Mouse (Mus musculus) cerebellum, adult 2 months (tissue): ENCODE measurements at regions not wholly inside any gene's neighbourhood (a gene's known extent, or its start where the extent isn't known, plus 50 kb on each side); places are given as distances from the start of the nearest gene placed in this dataset.

Experiments
- DNase-seq, 2 experiments: peaks; one replicate each; pipeline ENCODE4 v3.0.0; 2021
- H3K27ac ChIP-seq: fragments of 200-500 bp; 2 replicates; pipeline ENCODE4 v1.5.1; 2012; ENCODE audit warnings: low read length, control low read depth, inconsistent platforms; ENCODE audit not compliant: insufficient read depth
- H3K27me3 ChIP-seq: fragments of 200-500 bp; 2 replicates; pipeline ENCODE4 v1.6.1; 2012; ENCODE audit warnings: inconsistent platforms, mild to moderate bottlenecking, low read length, moderate library complexity; ENCODE audit not compliant: control insufficient read depth, insufficient read depth
- H3K4me1 ChIP-seq: fragments of 200-500 bp; 2 replicates; pipeline ENCODE4 v1.6.1; 2011; ENCODE audit warnings: low read length; ENCODE audit not compliant: control insufficient read depth, insufficient read depth
- H3K4me3 ChIP-seq: fragments of 200-500 bp; replicated peaks from 2 replicates; pipeline ENCODE3; 2011; ENCODE audit warnings: mild to moderate bottlenecking, low read depth, low read length, control low read depth; ENCODE audit not compliant: insufficient read depth
- CTCF ChIP-seq: fragments of 200-500 bp; IDR thresholded peaks from 2 replicates; pipeline ENCODE4 v1.5.1; 2011; ENCODE audit warnings: low read depth, mild to moderate bottlenecking, control low read depth, low read length, moderate library complexity, borderline replicate concordance; ENCODE audit not compliant: insufficient read depth
- POLR2A ChIP-seq: fragments of 200-500 bp; IDR thresholded peaks from 2 replicates; pipeline ENCODE4 v1.6.1; 2011; ENCODE audit warnings: low read length, control low read depth, borderline replicate concordance; ENCODE audit not compliant: insufficient read depth
- WGBS: fragments of 180-500 bp; shearing (Covaris S2); methylation state at CpG from one replicate; pipeline ENCODE4 v1.1.7; 2018; 5-methylcytosine and 5-hydroxymethylcytosine counted together

DNA sequence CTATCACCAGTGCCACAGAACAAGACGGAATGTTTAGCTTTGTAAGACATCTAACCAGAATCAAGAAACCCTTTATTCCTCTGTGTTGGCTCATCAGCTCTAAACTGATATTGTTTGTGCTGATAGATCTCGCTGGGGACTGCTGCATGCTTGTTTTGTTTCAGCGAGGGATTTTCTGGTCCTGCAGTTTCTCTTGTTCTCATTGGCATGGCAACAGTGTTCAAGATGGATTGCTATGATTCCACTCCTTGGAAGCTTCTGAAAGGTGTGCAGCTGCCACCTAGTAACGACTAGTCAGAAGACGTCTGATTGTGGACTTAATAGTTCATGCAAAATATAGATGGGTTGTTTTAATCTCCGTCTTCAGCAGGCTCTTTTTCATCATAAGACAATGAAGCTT lies 591.2 kb downstream of the Sorcs1 start:
- WGBS: 15% methylated on average over 6 of the region's 6 CpGs
- TF ChIP-seq POLR2A: no peak
- no peak for TF ChIP-seq CTCF
- Histone ChIP-seq H3K4me1 (no peaks in the 10 kb centered on the region), H3K4me3 (no peak overlapping the region), H3K27ac (no peak overlapping the region), H3K27me3 (no peaks in the 10 kb centered on the region)
- no peak for DNase-seq

GRCm38 (mm10) chr19:50077427-50078040 lies 600.9 kb downstream of the Sorcs1 start:
- TF ChIP-seq POLR2A (no peak), CTCF (no peak)
- Histone ChIP-seq H3K27ac (no peak overlapping the region), H3K27me3 (no peaks in the 10 kb centered on the region), H3K4me1 (no peaks in the 10 kb centered on the region), H3K4me3 (no peak overlapping the region)
- DNase-seq: no peak
- 89% methylated on average over 6 of the region's 6 CpGs for WGBS

- Histone ChIP-seq H3K27me3 (no peaks in the 10 kb centered on the region), H3K4me3 (no peak overlapping the region), H3K4me1 (no peaks in the 10 kb centered on the region), H3K27ac (no peak overlapping the region)
- TF ChIP-seq POLR2A (no peak), CTCF (no peak)
- WGBS: 38% methylated on average over 6 of the region's 6 CpGs
- no peak for DNase-seq
These were observed 618.0 kb downstream of the Sorcs1 start for GRCm38 (mm10) chr19:50060448-50060847.

GRCm38 (mm10) chr19:50052910-50053309 lies 625.5 kb downstream of the Sorcs1 start:
- H3K27me3 ChIP-seq: no peaks in the 10 kb centered on the region
- no peaks in the 10 kb centered on the region for H3K4me1 ChIP-seq
- 99% methylated on average over 2 of the region's 2 CpGs for WGBS
- no peak for DNase-seq
- no peak overlapping the region for H3K27ac ChIP-seq
- no peak overlapping the region for H3K4me3 ChIP-seq
- TF ChIP-seq CTCF: no peak
- TF ChIP-seq POLR2A: no peak

DNA sequence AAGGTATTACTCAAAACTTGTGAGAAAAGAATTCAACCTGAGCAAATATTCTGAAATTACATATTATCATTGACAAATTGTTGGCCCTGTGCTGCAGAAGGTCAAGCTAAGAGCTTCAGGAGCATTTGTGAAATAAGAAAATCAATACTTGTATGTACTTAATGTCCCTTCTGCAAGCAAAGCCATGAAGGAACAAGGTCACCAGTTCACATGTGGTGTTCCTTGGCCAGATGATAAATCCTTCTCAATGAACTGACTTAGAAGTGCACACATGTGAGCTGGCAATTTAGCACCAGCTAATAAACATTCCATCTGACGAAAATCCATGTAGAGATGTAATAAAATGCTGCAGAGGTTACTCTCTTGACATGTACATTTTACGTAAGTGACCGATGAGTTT lies 632.7 kb downstream of the Sorcs1 start:
- DNase-seq: no peak
- Histone ChIP-seq H3K27ac (no peak overlapping the region), H3K27me3 (no peaks in the 10 kb centered on the region), H3K4me1 (no peaks in the 10 kb centered on the region), H3K4me3 (no peak overlapping the region)
- 94% methylated on average over 3 of the region's 3 CpGs for WGBS
- TF ChIP-seq POLR2A (no peak), CTCF (no peak)

GRCm38 (mm10) chr19:50013659-50014058 lies 664.8 kb downstream of the Sorcs1 start:
- TF ChIP-seq POLR2A (no peak), CTCF (no peak)
- H3K27me3 ChIP-seq: no peaks in the 10 kb centered on the region
- no peak overlapping the region for H3K27ac ChIP-seq
- no peaks in the 10 kb centered on the region for H3K4me1 ChIP-seq
- no peak for DNase-seq
- no peak overlapping the region for H3K4me3 ChIP-seq
- WGBS: 3% methylated on average over 2 of the region's 2 CpGs

DNA sequence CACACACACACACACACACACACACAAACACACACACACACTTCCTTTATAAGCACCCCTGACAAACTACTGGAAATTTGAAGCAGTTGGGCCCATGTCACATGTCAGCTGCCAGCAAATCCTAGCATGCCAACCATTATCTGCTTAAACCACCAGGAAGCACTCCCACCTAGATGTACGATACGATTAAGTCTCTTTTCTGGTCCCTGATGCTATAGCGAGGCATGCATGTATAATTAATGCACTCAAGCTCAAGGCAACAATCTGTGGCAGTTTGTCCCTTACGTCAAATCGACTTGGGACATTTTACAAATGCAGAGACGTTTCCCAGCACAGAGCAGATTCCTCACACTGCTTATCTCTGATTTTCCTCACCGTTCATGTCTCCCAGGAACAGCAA lies 673.2 kb downstream of the Sorcs1 start:
- Histone ChIP-seq H3K4me1 (no peaks in the 10 kb centered on the region), H3K4me3 (no peak overlapping the region), H3K27me3 (no peaks in the 10 kb centered on the region), H3K27ac (no peak overlapping the region)
- TF ChIP-seq POLR2A (no peak), CTCF (no peak)
- DNase-seq: no peak
- 33% methylated on average over 7 of the region's 7 CpGs for WGBS

DNA sequence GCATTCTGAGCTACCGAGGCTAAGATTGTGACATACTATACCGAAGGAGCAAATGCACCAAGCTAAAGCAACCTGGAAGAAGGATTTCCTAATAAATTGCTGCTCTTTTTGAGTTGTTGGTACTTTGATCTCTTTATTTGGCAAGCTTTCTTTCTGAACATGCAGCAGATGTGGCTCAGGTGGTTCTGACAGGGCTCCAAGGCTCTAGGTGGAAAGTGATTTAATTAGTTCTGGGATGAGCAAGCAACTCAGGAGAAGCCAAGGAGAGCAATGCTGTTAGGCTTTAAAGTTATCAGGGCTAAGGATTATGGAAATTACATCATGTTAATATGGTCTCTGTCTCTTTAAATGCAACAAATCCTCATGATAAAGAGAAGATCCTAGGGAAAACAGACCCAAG lies 692.6 kb downstream of the Sorcs1 start:
- no peaks in the 10 kb centered on the region for H3K4me1 ChIP-seq
- H3K27me3 ChIP-seq: no peaks in the 10 kb centered on the region
- no peak overlapping the region for H3K27ac ChIP-seq
- WGBS: 63% methylated on average over 2 of the region's 2 CpGs
- H3K4me3 ChIP-seq: no peak overlapping the region
- TF ChIP-seq POLR2A (no peak), CTCF (no peak)
- peak in 1 of 2 experiments; percentile 3 for DNase-seq
